Comparison of ENCODE assay signal across 11 mouse cellular contexts in genomic region chr10:78171057-78171456, GRCm38 (mm10).
"Had no signal": no experiment of that assay in that cellular context is flagged by ENCODE, and none has a peak within 500 bp of the region (broad histone marks: within the 10 kb centered on the region; RNA-seq: fewer than 3 reads in every experiment).

No protein-coding gene starts in this region.

- H3K4me3 ChIP-seq: lung, embryonic 15.5 days; myocyte had no signal

- ATAC-seq: inflammation-experienced regulatory T-cells, adult 6 months; intestine, postnatal 0 days had no signal

- H3K27me3 ChIP-seq: lung, embryonic 15.5 days; neural tube, embryonic 15.5 days had no signal

- H3K9ac ChIP-seq: lung, embryonic 15.5 days; neural tube, embryonic 15.5 days had no signal

- H3K27ac ChIP-seq: lung, embryonic 15.5 days had no signal

- H3K4me2 ChIP-seq: lung, embryonic 15.5 days had no signal

- DNase-seq: kidney, postnatal 10 days; kidney, postnatal 4 days; lung, postnatal 14 days; spleen, adult 18-20 months; thymus, adult 18-20 months; thymus, postnatal 14 days had no signal

- H3K9me3 ChIP-seq: lung, embryonic 15.5 days; neural tube, embryonic 15.5 days had no signal
